Mouse (Mus musculus) hindbrain, embryonic 14.5 days (tissue): ENCODE data around the gene Tmem229a. TPM values are rescaled to one million over a fixed set of nuclear protein-coding genes. Genes with fewer than 3 reads are reported as not detected.

ENCODE experiments used
- ATAC-seq: fragments of 200-750 bp; cut with Nextera tagmentation; 2 replicates; pipeline ENCODE4 v1.8.0; 2017; ENCODE audit warnings: moderate number of reproducible peaks, mild to moderate bottlenecking, moderate TSS enrichment, moderate library complexity; ENCODE audit not compliant: low FRiP score
- DNase-seq: peaks from one replicate; pipeline ENCODE4 v3.0.0-alpha.2; 2015; ENCODE audit warnings: low spot score
- H3K27ac ChIP-seq: fragments of 300-500 bp; sonication (generic); 2 replicates; pipeline ENCODE4 v1.5.1; 2014; ENCODE audit warnings: mild to moderate bottlenecking, moderate library complexity
- H3K27me3 ChIP-seq: fragments of 300-500 bp; sonication (generic); 2 replicates; pipeline ENCODE4 v1.6.1; 2014; ENCODE audit warnings: mild to moderate bottlenecking, low read length, mixed read lengths; ENCODE audit not compliant: control insufficient read depth, insufficient read depth
- H3K36me3 ChIP-seq: fragments of 300-500 bp; sonication (generic); replicated peaks from 2 replicates; pipeline ENCODE4 v1.6.1; 2014; ENCODE audit not compliant: control insufficient read depth, insufficient read depth
- H3K4me1 ChIP-seq: fragments of 300-500 bp; sonication (generic); replicated peaks from 2 replicates; pipeline ENCODE4 v1.6.1; 2014; ENCODE audit warnings: antibody characterized with exemption, low read length, mixed read lengths; ENCODE audit not compliant: control insufficient read depth, insufficient read depth
- H3K4me2 ChIP-seq: fragments of 300-500 bp; sonication (generic); replicated peaks from 2 replicates; pipeline ENCODE4 v1.6.1; 2014; ENCODE audit warnings: mild to moderate bottlenecking, moderate library complexity
- H3K4me3 ChIP-seq: fragments of 300-500 bp; sonication (generic); replicated peaks from 2 replicates; pipeline ENCODE4 v1.5.1; 2014; ENCODE audit warnings: mild to moderate bottlenecking, low read length
- H3K9ac ChIP-seq: fragments of 300-500 bp; sonication (generic); 2 replicates; pipeline ENCODE4 v1.6.1; 2014
- H3K9me3 ChIP-seq: fragments of 300-500 bp; sonication (generic); 2 replicates; pipeline ENCODE4 v1.6.1; 2016; ENCODE audit warnings: low read length; ENCODE audit not compliant: control insufficient read depth
- WGBS: fragments of 180-500 bp; shearing (Covaris S2); extraction: QIAGEN DNeasy Blood & Tissue Kit; methylation state at CpG from one replicate; pipeline ENCODE4 v1.1.7; 2014; 5-methylcytosine and 5-hydroxymethylcytosine counted together
- polyA plus RNA-seq: library from polyadenylated mRNA; unstranded; fragments of >200 nt; fragmentation: Nextera tagmentation; extraction: Ambion mirVana; gene quantifications from 2 replicates; pipeline ENCODE4 v1.2.1, GENCODE M21; 2014

Gene Tmem229a
- polyA plus RNA-seq, 1 experiment from 2014 or later: 4.2 TPM

GRCm38 (mm10) chr6:24955131-24955945 is 759 bp downstream of the Tmem229a start:
- Histone ChIP-seq H3K4me2 (peak overlapping the region; percentile 81), H3K27ac (peak overlapping the region; percentile 90), H3K4me1 (peaks cover 4% of the 10 kb centered on the region; the same call in 1 of the 2 replicates), H3K9me3 (no peaks in the 10 kb centered on the region), H3K36me3 (no peaks in the 10 kb centered on the region), H3K4me3 (peak overlapping the region; percentile 85), H3K27me3 (no peaks in the 10 kb centered on the region), H3K9ac (peak overlapping the region; percentile 91)
- DNase-seq (peak; percentile 72), ATAC-seq (peak; percentile 81)
- WGBS: under 1% methylated on average over 91 of the region's 91 CpGs

GRCm38 (mm10) chr6:24954126-24954525 is 2.0 kb downstream of the Tmem229a start:
- Histone ChIP-seq H3K4me1 (peaks cover 4% of the 10 kb centered on the region; the same call in 1 of the 2 replicates), H3K27ac (no peak overlapping the region), H3K27me3 (no peaks in the 10 kb centered on the region), H3K4me2 (peak overlapping the region; percentile 81), H3K9me3 (no peaks in the 10 kb centered on the region), H3K4me3 (no peak overlapping the region), H3K9ac (no peak overlapping the region), H3K36me3 (no peaks in the 10 kb centered on the region)
- ATAC-seq (no peak), DNase-seq (no peak)
- WGBS: 78% methylated on average over 5 of the region's 5 CpGs

DNA sequence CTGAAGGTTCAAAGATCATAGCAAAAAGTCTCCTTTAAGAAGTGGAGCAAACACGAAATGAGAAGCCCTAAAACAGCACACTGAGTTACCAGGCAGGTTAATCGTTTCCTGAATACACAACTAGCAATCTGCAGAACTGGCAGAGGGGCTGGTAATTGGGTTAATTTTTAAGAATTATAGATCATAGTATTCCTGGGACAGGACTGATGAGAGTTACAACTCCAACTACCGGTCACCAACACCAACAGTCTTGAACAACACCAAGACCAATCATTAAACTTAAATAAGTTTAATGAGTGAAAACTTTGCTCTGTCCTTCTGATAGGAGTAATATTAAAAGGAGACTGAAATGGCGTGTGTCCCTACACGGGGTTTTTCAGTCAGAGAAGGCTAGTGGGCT is 3.8 kb downstream of the Tmem229a start:
- H3K9me3 ChIP-seq: no peaks in the 10 kb centered on the region
- H3K4me3 ChIP-seq: no peak overlapping the region
- H3K36me3 ChIP-seq: no peaks in the 10 kb centered on the region
- H3K27ac ChIP-seq: no peak overlapping the region
- DNase-seq (no peak), ATAC-seq (no peak)
- no peaks in the 10 kb centered on the region for H3K27me3 ChIP-seq
- H3K4me2 ChIP-seq: no peak overlapping the region
- 91% methylated on average over 5 of the region's 5 CpGs for WGBS
- H3K9ac ChIP-seq: no peak overlapping the region
- H3K4me1 ChIP-seq: peaks cover 4% of the 10 kb centered on the region; the same call in 1 of the 2 replicates

DNA sequence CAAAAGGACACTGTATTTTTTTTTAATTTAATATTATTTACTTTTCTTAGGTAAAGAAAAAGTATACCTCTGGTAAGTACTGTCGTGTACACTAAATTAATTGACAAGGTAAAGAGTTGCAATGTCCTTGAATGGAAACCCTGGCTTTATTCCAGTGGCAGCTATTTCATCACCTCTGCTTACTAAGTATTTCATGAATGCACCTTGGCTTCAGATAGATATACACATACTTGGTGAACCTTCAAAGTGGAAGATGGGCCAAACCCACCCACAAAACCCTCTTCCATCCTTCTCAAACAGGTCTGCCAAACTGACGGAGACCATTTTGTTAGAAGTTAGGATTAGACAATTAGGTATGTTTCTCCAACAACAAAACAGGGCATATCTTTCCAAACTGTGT is 5.4 kb downstream of the Tmem229a start:
- Histone ChIP-seq H3K36me3 (no peaks in the 10 kb centered on the region), H3K27ac (no peak overlapping the region), H3K4me2 (no peak overlapping the region), H3K4me3 (no peak overlapping the region), H3K9ac (no peak overlapping the region), H3K9me3 (no peaks in the 10 kb centered on the region), H3K27me3 (no peaks in the 10 kb centered on the region), H3K4me1 (peaks cover 4% of the 10 kb centered on the region; the same call in 1 of the 2 replicates)
- ATAC-seq (no peak), DNase-seq (no peak)
- 92% methylated on average over 2 of the region's 2 CpGs for WGBS

DNA sequence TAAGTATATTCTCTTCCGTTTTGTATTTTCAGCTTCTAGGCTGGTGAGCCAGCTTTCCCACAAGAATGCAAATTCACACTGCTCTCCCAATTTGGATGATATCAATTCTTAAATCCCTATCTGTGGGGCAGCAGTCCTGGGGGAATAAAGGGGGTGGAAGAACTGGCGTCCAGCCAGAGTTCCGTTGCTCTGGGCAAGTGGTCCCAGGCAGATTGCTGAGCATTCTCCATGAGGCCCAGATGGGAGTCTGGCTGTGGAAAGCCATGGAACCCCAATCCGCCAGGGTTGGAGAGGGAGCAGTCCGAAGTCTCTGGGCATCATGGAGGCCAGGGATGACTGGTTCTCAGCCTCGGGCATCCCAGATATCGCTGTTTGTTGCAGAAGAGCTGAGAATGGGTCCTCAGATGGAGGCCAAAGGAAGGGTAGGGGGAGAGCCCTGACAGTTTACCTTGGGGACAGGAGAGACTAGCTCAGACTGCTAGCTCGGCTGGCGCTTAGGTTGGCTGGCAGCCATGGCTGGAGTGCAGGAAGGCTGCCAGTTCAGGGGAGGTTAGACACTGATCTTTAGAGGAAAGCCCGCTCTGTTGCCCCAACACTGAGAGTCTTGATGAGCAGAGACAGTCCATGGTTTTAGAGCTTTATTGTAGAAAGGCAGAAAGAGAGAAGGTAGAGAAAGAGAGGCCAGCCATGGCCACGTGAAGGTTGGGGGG is 30.9 kb downstream of the Tmem229a start:
- WGBS: 87% methylated on average over 11 of the region's 11 CpGs
- DNase-seq (no peak), ATAC-seq (no peak)
- Histone ChIP-seq H3K27ac (no peak overlapping the region), H3K36me3 (no peaks in the 10 kb centered on the region), H3K9me3 (no peaks in the 10 kb centered on the region), H3K4me2 (no peak overlapping the region), H3K4me3 (no peak overlapping the region), H3K9ac (no peak overlapping the region), H3K4me1 (no peaks in the 10 kb centered on the region), H3K27me3 (no peaks in the 10 kb centered on the region)

DNA sequence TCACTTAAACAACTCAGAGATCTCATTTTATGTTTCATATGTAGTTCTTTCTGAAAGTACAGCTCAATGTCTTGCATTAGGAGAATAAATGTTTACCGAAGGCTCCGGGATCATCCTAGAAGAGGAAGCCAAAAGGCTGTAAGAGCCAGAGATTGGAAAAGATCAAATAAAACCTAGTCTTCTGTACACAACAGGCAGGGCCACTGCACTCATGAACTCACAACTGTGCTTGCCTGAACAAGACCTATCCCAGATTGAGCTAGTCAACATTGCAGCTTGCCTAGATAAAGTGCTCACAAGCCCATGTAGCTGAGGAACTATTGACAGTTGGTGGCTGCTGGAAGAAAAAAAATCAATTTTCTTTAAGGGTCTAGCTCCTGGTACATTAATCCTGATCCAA is 42.5 kb downstream of the Tmem229a start:
- Histone ChIP-seq H3K9me3 (no peaks in the 10 kb centered on the region), H3K4me1 (no peaks in the 10 kb centered on the region), H3K4me3 (no peak overlapping the region), H3K4me2 (no peak overlapping the region), H3K9ac (no peak overlapping the region), H3K27ac (no peak overlapping the region), H3K36me3 (no peaks in the 10 kb centered on the region), H3K27me3 (no peaks in the 10 kb centered on the region)
- DNase-seq (no peak), ATAC-seq (no peak)
- 97% methylated on average over 2 of the region's 2 CpGs for WGBS

GRCm38 (mm10) chr6:24910728-24911105 is 45.4 kb downstream of the Tmem229a start:
- DNase-seq: no peak
- no peaks in the 10 kb centered on the region for H3K9me3 ChIP-seq
- no peaks in the 10 kb centered on the region for H3K27me3 ChIP-seq
- no peak overlapping the region for H3K9ac ChIP-seq
- no peak overlapping the region for H3K27ac ChIP-seq
- no peak overlapping the region for H3K4me2 ChIP-seq
- H3K4me3 ChIP-seq: no peak overlapping the region
- H3K36me3 ChIP-seq: no peaks in the 10 kb centered on the region
- H3K4me1 ChIP-seq: no peaks in the 10 kb centered on the region
- ATAC-seq: no peak

- Histone ChIP-seq H3K36me3 (no peaks in the 10 kb centered on the region), H3K9me3 (no peaks in the 10 kb centered on the region), H3K27me3 (no peaks in the 10 kb centered on the region), H3K4me3 (no peak overlapping the region), H3K4me2 (no peak overlapping the region), H3K27ac (no peak overlapping the region), H3K4me1 (no peaks in the 10 kb centered on the region), H3K9ac (no peak overlapping the region)
- no peak for DNase-seq
- no peak for ATAC-seq
- WGBS: 87% methylated on average over 2 of the region's 2 CpGs
Observed at GRCm38 (mm10) chr6:24910016-24910727, 45.9 kb downstream of the Tmem229a start.

DNA sequence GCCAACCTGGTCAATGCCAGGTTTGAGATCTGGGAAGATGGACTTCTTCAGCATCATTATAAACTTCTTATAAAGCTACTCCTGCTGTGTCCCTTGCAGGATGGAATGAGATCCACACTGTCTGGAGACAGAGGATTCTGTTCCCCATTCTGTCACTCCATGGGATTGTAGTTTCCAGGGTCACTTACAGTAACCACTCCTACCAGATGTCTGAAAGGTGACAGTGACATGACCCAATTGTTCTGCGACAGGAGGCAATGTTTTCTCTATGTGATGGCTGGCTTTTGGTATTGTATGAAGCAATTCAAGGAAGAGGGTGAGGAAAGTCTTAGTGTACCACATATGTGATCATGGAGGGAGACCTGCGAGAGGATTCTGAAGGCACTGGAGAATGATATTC is 48.3 kb downstream of the Tmem229a start:
- ATAC-seq (no peak), DNase-seq (no peak)
- Histone ChIP-seq H3K27me3 (no peaks in the 10 kb centered on the region), H3K4me3 (no peak overlapping the region), H3K4me1 (no peaks in the 10 kb centered on the region), H3K36me3 (no peaks in the 10 kb centered on the region), H3K9me3 (no peaks in the 10 kb centered on the region), H3K4me2 (no peak overlapping the region), H3K27ac (no peak overlapping the region), H3K9ac (no peak overlapping the region)
- WGBS: 95% methylated on average over 2 of the region's 2 CpGs
